Mouse (Mus musculus) central nervous system, embryonic 11.5 days (tissue): ENCODE data around the gene Cstb. TPM values are rescaled to one million over a fixed set of nuclear protein-coding genes. Genes with fewer than 3 reads are reported as not detected.

Experiments
- polyA plus RNA-seq: library from polyadenylated mRNA; depleted of rRNA; stranded (reverse); fragments of >200 nt; gene quantifications from 2 replicates; pipeline ENCODE4 v1.2.3, GENCODE M21; 2012; rRNA removed

Cstb gene
- polyA plus RNA-seq = 65.4 and 83.7 TPM in 2 replicates

DNA sequence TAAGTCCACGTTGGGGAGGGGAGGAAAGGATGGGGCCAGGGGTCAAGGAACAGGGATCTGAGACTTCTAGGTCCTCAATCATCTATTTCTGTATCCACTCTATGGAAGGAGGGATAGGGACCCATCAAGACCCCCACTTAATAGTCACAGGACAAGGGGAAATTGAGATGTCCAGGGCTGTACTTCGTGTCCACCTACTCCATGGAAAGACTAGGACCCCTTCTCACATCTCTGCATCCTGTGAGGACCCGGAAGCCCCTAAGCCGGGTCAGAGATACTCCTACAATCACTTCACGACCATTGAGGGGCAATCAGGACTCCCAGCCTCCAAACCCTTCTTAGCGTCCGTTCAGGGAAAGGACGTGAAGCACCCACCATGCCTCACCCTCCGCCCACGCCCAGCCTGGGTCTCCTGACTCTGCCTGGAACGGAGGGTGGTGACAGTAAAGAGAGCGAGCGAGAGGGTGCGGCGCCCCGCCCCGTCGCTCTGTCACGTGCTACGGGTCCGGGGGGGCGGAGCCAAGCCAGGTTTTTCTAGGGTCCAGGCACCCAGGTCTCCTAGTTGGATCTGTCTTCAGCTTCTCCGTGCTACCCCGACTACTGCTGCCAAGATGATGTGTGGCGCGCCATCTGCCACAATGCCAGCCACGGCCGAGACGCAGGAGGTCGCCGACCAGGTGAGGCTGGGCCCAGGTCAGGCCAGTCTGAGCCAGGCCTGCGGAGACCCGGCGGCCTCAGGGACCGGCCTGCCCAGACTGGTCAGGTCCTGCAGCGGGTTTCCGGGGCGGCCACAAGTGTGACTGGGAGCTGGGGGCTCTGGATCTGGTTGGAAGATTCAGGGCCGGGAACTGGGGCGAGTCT, at the start of gene Cstb:
Gene Cstb, plus strand, starts transcription at position 489 of the 861 bp plus-strand sequence.

DNA sequence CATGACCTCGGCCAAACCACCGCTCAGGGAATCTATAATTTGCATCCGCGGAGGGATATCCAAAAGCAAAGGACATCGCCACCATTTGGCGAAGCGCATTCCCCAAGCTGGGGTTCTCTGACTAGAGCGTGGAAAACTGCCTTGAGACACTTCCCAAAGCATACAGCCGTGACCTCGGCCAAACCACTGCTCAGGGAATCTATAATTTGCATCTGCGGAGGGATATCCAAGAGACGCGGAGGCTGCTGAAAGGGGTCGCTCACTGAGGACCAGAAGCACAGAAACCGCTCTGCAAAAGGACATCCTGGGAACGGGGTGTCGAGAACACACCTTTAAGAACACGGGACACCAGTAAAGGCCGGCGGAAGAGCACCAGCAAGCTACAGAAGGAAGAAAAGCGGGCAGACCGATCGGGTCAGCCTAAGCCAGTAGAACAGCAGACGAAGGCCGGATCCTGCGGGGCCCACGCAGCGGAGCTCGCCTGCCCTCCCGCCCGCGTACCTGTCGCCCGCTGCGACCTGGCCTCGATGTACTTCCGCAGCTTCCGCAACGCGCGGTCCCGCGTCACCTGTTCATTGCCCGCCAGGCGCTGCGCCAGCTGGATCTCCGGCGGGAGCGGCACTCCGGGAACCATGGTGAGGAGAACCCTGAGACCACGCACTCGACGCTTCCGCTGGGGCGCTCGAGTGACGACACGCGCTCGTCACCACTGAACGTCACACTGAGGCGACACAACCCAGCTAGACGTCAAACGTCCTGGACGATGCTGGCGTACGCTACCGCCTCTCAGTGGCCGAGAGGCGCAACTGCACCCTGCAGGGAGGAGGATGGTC, 12.9 kb upstream of the Cstb start, which contains the start of gene Rrp1:
Gene Rrp1, minus strand, starts transcription at position 725 of the 833 bp plus-strand sequence.

DNA sequence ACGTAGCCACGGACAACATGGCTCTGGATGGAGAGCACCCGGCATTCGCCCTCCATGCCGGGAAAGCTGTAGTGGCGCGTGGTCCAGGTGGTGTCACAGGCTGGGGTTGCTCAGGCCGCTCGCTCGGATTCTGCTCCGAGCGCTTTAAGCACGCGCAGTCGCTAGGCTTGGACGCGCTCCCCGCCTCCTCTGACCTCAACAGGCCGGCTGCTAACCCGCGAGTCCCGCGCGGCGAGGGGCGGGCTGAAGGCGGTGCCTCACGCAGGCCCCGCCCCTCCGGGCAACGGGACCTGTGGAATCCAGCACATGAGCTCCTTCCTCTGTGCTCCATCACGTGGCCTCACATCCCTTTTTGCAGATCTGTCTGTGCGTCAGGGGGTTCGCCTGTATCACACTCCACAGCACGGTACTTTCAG, 39.3 kb downstream of the Cstb start, which contains the start of gene Pdxk:
Gene Pdxk, minus strand, starts transcription at position 184 of the 416 bp plus-strand sequence.

Other genes starting within 250 kb of the Cstb start
- gene Pwp2, start 240.5 kb upstream of the Cstb start, polyA plus RNA-seq = 16.5 and 17.5 TPM in 2 replicates
- 26.1 and 35.5 TPM in 2 replicates for gene Trappc10, start 181.0 kb upstream of the Cstb start, polyA plus RNA-seq
- gene Agpat3, start 73.2 kb upstream of the Cstb start, polyA plus RNA-seq = 50.2 and 70.5 TPM in 2 replicates
- gene Rrp1, start 12.6 kb upstream of the Cstb start, polyA plus RNA-seq = 383 and 611 TPM in 2 replicates
- gene Pdxk, start 39.3 kb downstream of the Cstb start, polyA plus RNA-seq = 7.1 and 7.9 TPM in 2 replicates
- gene Olfr1358, start 91.8 kb downstream of the Cstb start, polyA plus RNA-seq = 0.06 TPM in 1 of 2 replicates, not detected in the other
- gene Ilvbl, start 148.7 kb downstream of the Cstb start, polyA plus RNA-seq = 23.4 and 36.0 TPM in 2 replicates
- gene Syde1, start 166.3 kb downstream of the Cstb start, polyA plus RNA-seq = 18.2 and 27.2 TPM in 2 replicates
- not detected in 2 replicates for gene Olfr1357, start 192.4 kb downstream of the Cstb start, polyA plus RNA-seq